Mouse (Mus musculus) lung, postnatal 0 days (tissue): ENCODE measurements around the gene P4ha3. TPM values are rescaled to one million over a fixed set of nuclear protein-coding genes. Genes with fewer than 3 reads are reported as not detected.
"Not testable (repeated sequence)": the region's sequence is repeated elsewhere in the genome, so short reads cannot be mapped to it uniquely, and the experiment has no call there.

Source experiments
- ATAC-seq: fragments of 200-750 bp; cut with Nextera tagmentation; 2 replicates; pipeline ENCODE4 v1.8.0; 2017; ENCODE audit warnings: moderate library complexity
- DNase-seq: peaks from one replicate; pipeline ENCODE4 v3.0.0-alpha.2; 2016; ENCODE audit warnings: low spot score
- H3K27ac ChIP-seq: fragments of 300-500 bp; sonication (generic); 2 replicates; pipeline ENCODE4 v1.5.1; 2014; ENCODE audit warnings: antibody characterized with exemption, mild to moderate bottlenecking, low read length, mixed read lengths
- H3K27me3 ChIP-seq: fragments of 300-500 bp; sonication (generic); replicated peaks from 2 replicates; pipeline ENCODE4 v1.6.1; 2014; ENCODE audit warnings: low read length, mixed read lengths; ENCODE audit not compliant: insufficient read depth
- H3K36me3 ChIP-seq: fragments of 300-500 bp; sonication (generic); 2 replicates; pipeline ENCODE4 v1.6.1; 2014; ENCODE audit warnings: low read length, mixed read lengths; ENCODE audit not compliant: insufficient read depth
- H3K4me1 ChIP-seq: fragments of 300-500 bp; sonication (generic); 2 replicates; pipeline ENCODE4 v1.6.1; 2014; ENCODE audit warnings: antibody characterized with exemption, low read depth, low read length, mixed read lengths; ENCODE audit not compliant: insufficient read depth
- H3K4me2 ChIP-seq: fragments of 300-500 bp; sonication (generic); replicated peaks from 2 replicates; pipeline ENCODE4 v1.6.1; 2014; ENCODE audit warnings: low read depth, mild to moderate bottlenecking, low read length, moderate library complexity, mixed read lengths
- H3K4me3 ChIP-seq: fragments of 300-500 bp; sonication (generic); 2 replicates; pipeline ENCODE4 v1.5.1; 2014; ENCODE audit warnings: low read depth, low read length
- H3K9ac ChIP-seq: fragments of 300-500 bp; sonication (generic); replicated peaks from 2 replicates; pipeline ENCODE4 v1.6.1; 2014; ENCODE audit warnings: low read depth, mild to moderate bottlenecking
- H3K9me3 ChIP-seq: fragments of 300-500 bp; sonication (generic); 2 replicates; pipeline ENCODE4 v1.6.1; 2016; ENCODE audit warnings: low read length, mixed read lengths
- CTCF ChIP-seq: IDR thresholded peaks from 2 replicates; pipeline ENCODE4 v1.5.1; 2016; ENCODE audit warnings: antibody characterized with exemption, mild to moderate bottlenecking
- EP300 ChIP-seq: IDR thresholded peaks from 2 replicates; pipeline ENCODE4 v1.6.1; 2016; ENCODE audit warnings: antibody characterized with exemption, mild to moderate bottlenecking, control low read depth
- WGBS: fragments of 180-500 bp; shearing (Covaris S2); extraction: QIAGEN DNeasy Blood & Tissue Kit; methylation state at CpG from one replicate; pipeline ENCODE4 v1.1.7; 2014; 5-methylcytosine and 5-hydroxymethylcytosine counted together
- polyA plus RNA-seq: library from polyadenylated mRNA; unstranded; fragments of >200 nt; fragmentation: Nextera tagmentation; extraction: Ambion mirVana; gene quantifications from 2 replicates; pipeline ENCODE4 v1.2.1, GENCODE M21; 2015

Gene P4ha3
- polyA plus RNA-seq, 1 experiment from 2014 or later: 1.8 TPM

DNA sequence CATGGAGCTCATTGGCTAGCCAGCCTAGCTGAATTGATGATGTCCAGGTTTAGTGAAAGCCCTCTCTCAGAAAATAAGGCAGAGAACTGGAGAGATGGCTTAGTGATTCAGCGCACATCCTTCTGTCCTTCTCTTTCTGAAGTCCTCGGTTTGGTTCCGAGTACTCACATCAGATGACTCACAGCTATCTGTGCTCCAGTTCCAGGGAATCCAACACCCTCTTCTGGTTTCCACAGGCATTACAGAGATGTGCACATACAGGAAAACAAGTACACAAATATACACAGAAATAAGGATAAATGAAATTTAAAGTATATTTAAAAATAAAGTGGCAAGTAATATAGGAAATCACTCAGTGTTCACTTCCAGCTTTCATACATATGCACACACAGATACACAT is 23.0 kb upstream of the P4ha3 start:
- whole genome bisulfite sequencing: 74% methylated on average over 3 of the region's 3 CpGs
- Histone ChIP-seq H3K9ac (no peak overlapping the region), H3K4me1 (no peaks in the 10 kb centered on the region), H3K27me3 (no peaks in the 10 kb centered on the region), H3K36me3 (no peaks in the 10 kb centered on the region), H3K9me3 (no peaks in the 10 kb centered on the region), H3K4me2 (no peak overlapping the region), H3K4me3 (no peak overlapping the region), H3K27ac (no peak overlapping the region)
- TF ChIP-seq CTCF: peak; percentile 29
- TF ChIP-seq EP300: no peak
- ATAC-seq: no peak
- no peak for DNase-seq

DNA sequence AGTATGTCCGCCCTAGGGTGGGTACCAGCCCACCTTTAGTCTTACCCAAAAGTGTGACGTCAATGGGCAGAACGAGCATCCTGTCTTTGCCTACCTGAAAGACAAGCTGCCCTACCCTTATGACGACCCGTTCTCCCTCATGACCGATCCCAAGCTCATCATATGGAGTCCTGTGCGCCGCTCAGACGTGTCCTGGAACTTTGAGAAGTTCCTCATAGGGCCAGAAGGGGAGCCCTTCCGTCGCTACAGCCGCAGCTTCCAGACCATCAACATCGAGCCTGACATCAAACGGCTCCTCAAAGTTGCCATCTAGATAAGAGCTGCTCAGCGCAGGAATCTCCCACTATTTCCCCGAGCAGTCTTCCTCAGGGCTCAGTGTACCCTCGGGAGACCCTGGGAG is 20.4 kb upstream of the P4ha3 start:
- H3K27ac ChIP-seq, ATAC-seq, H3K9me3 ChIP-seq, H3K4me3 ChIP-seq, H3K36me3 ChIP-seq, H3K4me1 ChIP-seq, H3K4me2 ChIP-seq, H3K9ac ChIP-seq, H3K27me3 ChIP-seq, DNase-seq: not testable (repeated sequence)
- TF ChIP-seq CTCF: peak; percentile 25
- 53% methylated on average over 14 of the region's 17 CpGs for WGBS

DNA sequence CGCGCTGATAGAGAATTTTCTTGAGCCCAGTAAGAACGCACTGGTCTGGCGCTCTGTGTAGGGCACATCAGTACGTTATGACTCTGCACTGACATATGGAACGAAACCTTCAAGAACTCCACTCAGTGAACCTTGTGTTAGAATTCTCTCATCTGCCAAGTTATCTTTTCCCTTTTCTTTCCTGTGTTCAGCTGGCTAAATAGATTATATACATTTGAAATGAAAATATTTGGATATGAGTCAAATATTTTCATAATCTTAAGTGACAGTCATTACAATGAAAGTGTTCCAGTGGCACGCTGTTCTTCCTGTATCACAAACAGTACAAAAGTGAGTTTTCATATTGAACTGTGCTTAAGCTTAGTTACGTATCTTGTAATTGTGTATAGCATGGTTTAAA is 13.0 kb upstream of the P4ha3 start:
- DNase-seq (no peak), ATAC-seq (no peak)
- Histone ChIP-seq H3K27ac (no peak overlapping the region), H3K4me1 (no peaks in the 10 kb centered on the region), H3K36me3 (no peaks in the 10 kb centered on the region), H3K9ac (no peak overlapping the region), H3K4me3 (no peak overlapping the region), H3K9me3 (no peaks in the 10 kb centered on the region), H3K27me3 (no peaks in the 10 kb centered on the region), H3K4me2 (no peak overlapping the region)
- 73% methylated on average over 8 of the region's 8 CpGs for WGBS
- TF ChIP-seq EP300 (no peak), CTCF (no peak)

GRCm38 (mm10) chr7:100274507-100274906 is 10.8 kb upstream of the P4ha3 start:
- no peak overlapping the region for H3K4me3 ChIP-seq
- H3K4me1 ChIP-seq: no peaks in the 10 kb centered on the region
- no peak overlapping the region for H3K27ac ChIP-seq
- H3K9me3 ChIP-seq: no peaks in the 10 kb centered on the region
- DNase-seq: no peak
- WGBS: 60% methylated on average over 6 of the region's 6 CpGs
- no peak for ATAC-seq
- H3K9ac ChIP-seq: no peak overlapping the region
- H3K36me3 ChIP-seq: no peaks in the 10 kb centered on the region
- H3K4me2 ChIP-seq: no peak overlapping the region
- no peak for TF ChIP-seq CTCF
- no peak for TF ChIP-seq EP300
- no peaks in the 10 kb centered on the region for H3K27me3 ChIP-seq

DNA sequence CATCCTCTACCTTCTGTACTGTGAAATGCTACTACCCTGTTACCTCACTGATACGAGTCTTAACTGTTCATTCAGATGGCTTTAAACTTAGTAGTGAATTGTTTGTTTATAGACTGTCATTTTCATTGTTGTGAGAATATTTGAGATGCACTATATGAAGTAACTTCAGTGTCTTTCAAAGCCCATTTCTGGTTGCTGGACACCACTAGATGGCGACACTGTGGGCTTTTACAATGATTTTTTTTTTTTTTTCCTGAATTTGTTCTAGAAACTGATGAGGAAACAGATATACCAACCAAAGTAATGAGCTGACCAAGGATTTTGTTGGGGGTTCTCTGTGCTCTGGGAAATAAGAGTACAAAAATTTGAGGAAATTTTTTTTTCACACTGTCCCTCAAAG is 8.9 kb upstream of the P4ha3 start:
- Histone ChIP-seq H3K4me1 (no peaks in the 10 kb centered on the region), H3K4me2 (no peak overlapping the region), H3K36me3 (no peaks in the 10 kb centered on the region), H3K27ac (no peak overlapping the region), H3K9me3 (no peaks in the 10 kb centered on the region), H3K9ac (no peak overlapping the region), H3K27me3 (no peaks in the 10 kb centered on the region), H3K4me3 (no peak overlapping the region)
- TF ChIP-seq EP300: no peak
- peak; percentile 62 for TF ChIP-seq CTCF
- 36% methylated on average over 2 of the region's 2 CpGs for WGBS
- peak; percentile 44 for DNase-seq
- no peak for ATAC-seq

DNA sequence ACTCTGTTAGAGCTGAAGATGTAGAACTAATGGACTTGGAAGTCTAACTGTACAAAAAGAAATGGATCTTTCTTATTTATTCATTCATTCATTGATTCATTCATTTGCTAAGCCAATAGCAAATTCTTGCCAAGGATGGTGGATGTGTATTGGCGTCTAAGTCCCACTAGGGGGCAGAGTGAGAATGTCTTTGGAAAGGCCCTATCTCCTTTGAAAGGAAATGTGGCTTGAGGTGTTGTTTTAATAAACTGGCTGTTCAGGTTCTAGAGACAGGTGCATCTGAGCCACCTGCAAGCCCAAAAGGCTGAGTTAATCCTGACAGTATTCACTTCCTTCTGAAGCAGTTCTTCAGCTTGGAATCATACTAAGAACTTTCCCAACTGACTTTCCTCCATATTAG is 5.5 kb upstream of the P4ha3 start:
- H3K27me3 ChIP-seq: no peaks in the 10 kb centered on the region
- no peak overlapping the region for H3K9ac ChIP-seq
- 3% methylated on average over 1 of the region's 1 CpGs for WGBS
- no peaks in the 10 kb centered on the region for H3K4me1 ChIP-seq
- no peak overlapping the region for H3K4me2 ChIP-seq
- ATAC-seq: no peak
- no peak for TF ChIP-seq EP300
- TF ChIP-seq CTCF: peak; percentile 94
- H3K9me3 ChIP-seq: no peaks in the 10 kb centered on the region
- H3K4me3 ChIP-seq: no peak overlapping the region
- peak; percentile 80 for DNase-seq
- H3K27ac ChIP-seq: no peak overlapping the region
- no peaks in the 10 kb centered on the region for H3K36me3 ChIP-seq

GRCm38 (mm10) chr7:100281596-100281995 is 3.7 kb upstream of the P4ha3 start:
- H3K4me2 ChIP-seq: no peak overlapping the region
- H3K4me3 ChIP-seq: no peak overlapping the region
- no peaks in the 10 kb centered on the region for H3K9me3 ChIP-seq
- no peaks in the 10 kb centered on the region for H3K27me3 ChIP-seq
- WGBS: 57% methylated on average over 3 of the region's 3 CpGs
- no peak for TF ChIP-seq CTCF
- no peak for TF ChIP-seq EP300
- H3K9ac ChIP-seq: no peak overlapping the region
- no peaks in the 10 kb centered on the region for H3K4me1 ChIP-seq
- H3K36me3 ChIP-seq: no peaks in the 10 kb centered on the region
- no peak for DNase-seq
- ATAC-seq: no peak
- no peak overlapping the region for H3K27ac ChIP-seq
